Mouse (Mus musculus): ENCODE data around the gene Klhl2.

- no peak for TF ChIP-seq EP300 (IDR thresholded peaks at IDR 0.05; ENCODE audit: insufficient read depth, low read depth, low read length)
- no peak for TF ChIP-seq POLR2A (IDR thresholded peaks at IDR 0.05; ENCODE audit: insufficient read depth, low read length)
Measured at GRCm38 (mm10) chr8:64898710-64899109, 48.9 kb upstream of the Klhl2 start.

Data from ES-Bruce4 (cell line).